Mouse (Mus musculus): Measurements from ENCODE around the gene Cela2a. TPM values are rescaled to one million over a fixed set of nuclear protein-coding genes. Genes with fewer than 3 reads are reported as not detected.

The Cela2a gene
- polyA plus RNA-seq (2021; fragmentation: Nextera tagmentation) = not detected in 2 replicates
- long read RNA-seq, experiment 1 = 0 reads
- long read RNA-seq, experiment 2 = 0 reads

DNA sequence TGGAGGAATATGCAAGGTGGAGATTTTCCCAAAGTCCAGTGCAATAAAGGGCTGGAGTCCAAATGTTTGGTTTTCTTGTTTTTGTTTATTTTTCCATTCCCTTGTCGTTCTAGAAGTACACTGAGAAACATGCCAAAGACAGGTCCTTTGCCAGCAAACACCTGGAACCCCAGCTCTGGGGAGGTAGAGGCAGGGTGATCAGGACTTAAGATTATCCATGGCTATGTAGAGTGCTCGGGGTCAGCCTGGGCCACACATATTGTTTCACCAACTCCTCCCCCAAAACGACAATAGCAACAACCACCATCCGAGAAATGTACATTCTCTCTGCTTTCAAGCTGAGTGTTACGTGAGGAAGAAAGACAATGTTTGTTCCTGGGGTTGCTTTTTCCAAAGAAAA lies at the start of gene Cela2a:
TSS of gene Cela2a (minus strand) at position 101 of the 400 bp plus-strand sequence.

DNA sequence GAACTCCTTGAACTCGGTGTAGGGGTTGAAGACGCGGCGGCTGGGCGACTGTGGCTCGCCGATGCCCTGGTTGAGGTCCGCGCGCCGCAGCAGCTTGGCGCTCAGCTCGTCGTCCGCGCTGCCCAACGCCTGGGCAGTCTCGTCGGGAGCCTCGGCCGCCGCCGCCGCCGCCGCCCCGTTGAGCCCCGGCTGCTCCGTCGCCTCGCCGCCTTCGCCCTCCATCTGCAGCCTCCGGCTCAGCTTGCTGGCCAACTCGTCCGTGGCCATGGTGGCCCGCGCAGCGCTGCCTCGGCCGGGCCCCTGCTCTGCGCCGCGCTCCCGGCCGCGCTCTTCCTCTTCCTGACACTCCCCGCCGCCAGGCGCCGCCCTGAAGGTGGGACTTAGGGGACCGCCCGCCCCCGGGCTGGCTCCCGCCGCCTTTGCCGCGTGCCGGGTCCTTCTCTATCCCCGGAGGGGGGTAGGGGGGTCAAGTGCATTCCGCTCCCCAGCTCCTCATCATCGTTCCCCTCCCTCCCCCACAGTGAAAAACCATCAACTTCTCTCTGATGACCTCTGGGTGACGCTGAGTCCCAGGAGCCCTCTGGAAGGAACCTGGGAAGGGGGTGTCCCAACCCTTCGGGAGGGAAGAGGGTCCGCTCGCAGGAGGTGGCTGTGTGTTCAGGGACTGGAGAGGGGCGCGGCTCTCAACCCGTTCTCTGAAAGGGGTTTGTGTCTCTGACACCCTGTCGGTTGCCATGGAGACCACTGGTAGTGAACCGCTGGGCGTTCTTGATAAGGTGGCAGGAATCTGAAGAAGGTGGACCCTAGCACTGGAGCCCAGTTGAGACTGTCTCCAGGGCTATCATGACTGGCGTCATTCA lies 48.9 kb upstream of the Cela2a start, which contains the start of gene Efhd2:
TSS of gene Efhd2 (minus strand) at position 320 of the 860 bp plus-strand sequence.

DNA sequence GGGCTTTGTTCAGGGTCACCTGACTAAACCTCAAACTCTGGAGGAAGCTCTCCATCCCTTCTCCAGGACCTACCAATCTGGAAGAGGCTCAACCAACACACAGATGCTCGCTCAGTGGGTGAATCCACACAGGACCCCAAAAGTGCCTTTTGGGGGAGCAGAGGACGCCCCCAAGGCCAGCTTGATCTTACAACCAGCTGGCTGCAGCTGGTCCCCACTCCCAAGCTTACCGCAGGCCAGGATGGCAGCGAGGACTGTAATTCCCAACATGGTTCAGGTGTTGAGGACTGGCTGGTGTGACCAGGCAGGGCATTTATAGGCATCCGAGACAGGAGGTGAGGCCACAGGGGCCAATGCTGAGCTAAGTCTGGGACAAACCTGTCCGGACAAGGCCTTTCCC lies 20.0 kb upstream of the Cela2a start, which contains the start of gene Ctrc:
TSS of gene Ctrc (minus strand) at position 361 of the 400 bp plus-strand sequence.

DNA sequence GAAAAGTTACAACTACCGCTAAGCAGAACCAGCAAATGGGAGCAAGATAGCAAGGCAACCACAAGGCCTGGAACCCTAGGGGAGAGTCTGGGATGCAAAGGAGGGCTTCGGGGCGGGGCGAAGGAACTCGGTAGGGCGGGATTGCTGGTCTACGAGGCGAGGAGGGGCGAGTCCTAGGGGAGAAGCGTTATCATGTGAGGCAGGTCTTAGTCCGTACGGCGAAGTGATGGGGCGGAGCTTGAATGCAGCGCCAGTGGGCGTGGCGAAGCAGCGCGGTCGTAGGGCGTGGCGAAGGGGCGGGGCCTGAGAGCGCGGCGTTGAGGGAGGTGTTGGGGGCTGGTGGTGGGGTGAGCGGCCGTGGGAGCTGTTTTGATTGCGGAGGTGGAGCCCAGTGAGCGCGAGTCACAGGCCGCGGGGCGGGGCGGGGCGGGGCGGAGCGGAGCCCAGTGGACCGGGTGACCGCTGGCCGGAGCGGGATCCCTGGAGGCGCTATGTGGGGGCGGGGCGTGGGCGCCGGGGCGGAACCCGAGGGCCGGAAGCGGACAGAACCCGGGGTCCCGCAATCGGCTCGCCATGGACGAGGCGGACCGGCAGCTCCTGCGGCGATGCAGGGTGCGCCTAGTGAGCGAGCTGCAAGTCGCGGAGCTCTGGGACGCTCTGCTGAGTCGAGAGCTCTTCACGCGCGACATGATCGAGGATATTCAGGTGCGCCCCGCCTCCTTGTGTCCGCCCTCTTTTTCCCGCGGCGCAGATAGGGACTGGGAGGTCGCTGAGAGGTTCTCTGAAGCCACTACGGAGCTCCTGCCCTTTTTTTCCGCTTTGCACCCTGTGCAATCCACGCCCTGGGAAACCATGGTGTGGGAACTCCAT lies 32.4 kb downstream of the Cela2a start, which contains the start of gene Casp9:
TSS of gene Casp9 (plus strand) at position 331 of the 870 bp plus-strand sequence.

GRCm38 (mm10) chr4:141790524-141790990 lies 35.4 kb downstream of the Cela2a start, which contains the start of gene Dnajc16:
Gene Dnajc16, minus strand, starts transcription at chr4:141790931.

Other genes with a start within 250 kb of the Cela2a start
- gene Fblim1, start 220.1 kb downstream of the Cela2a start, polyA plus RNA-seq (2021; fragmentation: Nextera tagmentation) = 0.20 and 0.40 TPM in 2 replicates
- gene Tmem82, start 207.5 kb downstream of the Cela2a start, polyA plus RNA-seq (2021; fragmentation: Nextera tagmentation) = 0.18 and 0.31 TPM in 2 replicates
- 1.9 and 2.7 TPM in 2 replicates for gene Slc25a34, start 202.3 kb downstream of the Cela2a start, polyA plus RNA-seq (2021; fragmentation: Nextera tagmentation)
- 6.5 and 7.1 TPM in 2 replicates for gene Plekhm2, start 161.3 kb downstream of the Cela2a start, polyA plus RNA-seq (2021; fragmentation: Nextera tagmentation)
- not detected in 2 replicates for gene Rsc1a1, start 140.6 kb downstream of the Cela2a start, polyA plus RNA-seq (2021; fragmentation: Nextera tagmentation)
- gene Ddi2, start 102.7 kb downstream of the Cela2a start, polyA plus RNA-seq (2021; fragmentation: Nextera tagmentation) = 4.4 and 7.0 TPM in 2 replicates
- gene Agmat, start 79.5 kb downstream of the Cela2a start, polyA plus RNA-seq (2021; fragmentation: Nextera tagmentation) = 0.29 and 0.69 TPM in 2 replicates
- gene Dnajc16, start 35.2 kb downstream of the Cela2a start, polyA plus RNA-seq (2021; fragmentation: Nextera tagmentation) = 12.0 and 12.4 TPM in 2 replicates
- gene Casp9, start 32.5 kb downstream of the Cela2a start, polyA plus RNA-seq (2021; fragmentation: Nextera tagmentation) = 7.7 and 7.8 TPM in 2 replicates
- gene Ctrc, start 20.2 kb upstream of the Cela2a start, polyA plus RNA-seq (2021; fragmentation: Nextera tagmentation) = not detected in 2 replicates
- gene Efhd2, start 48.8 kb upstream of the Cela2a start, polyA plus RNA-seq (2021; fragmentation: Nextera tagmentation) = 53.0 and 58.8 TPM in 2 replicates
- 4.2 and 12.0 TPM in 2 replicates for gene Fhad1, start 188.9 kb upstream of the Cela2a start, polyA plus RNA-seq (2021; fragmentation: Nextera tagmentation)

All from layer of hippocampus, adult 6 months (tissue).